Mouse (Mus musculus) layer of hippocampus, adult 2 months (tissue): ENCODE data around the gene Hook2. TPM values are rescaled to one million over a fixed set of nuclear protein-coding genes. Genes with fewer than 3 reads are reported as not detected.

ENCODE experiments used
- DNase-seq, 2 experiments: peaks; one replicate each; pipeline ENCODE4 v3.0.0; 2022; ENCODE audit warnings: low spot score in 2 of 2
- H3K27ac ChIP-seq: fragments of 200-600 bp; 2 replicates; pipeline ENCODE4 v1.8.1; 2022
- H3K4me3 ChIP-seq: fragments of 200-600 bp; 2 replicates; pipeline ENCODE4 v1.8.1; 2022; ENCODE audit warnings: mild to moderate bottlenecking
- CTCF ChIP-seq: fragments of 200-600 bp; conservative IDR thresholded peaks from 2 replicates; pipeline ENCODE4 v1.8.1; 2022; ENCODE audit warnings: antibody characterized with exemption, mild to moderate bottlenecking, moderate library complexity
- total RNA-seq, 2 experiments: library from RNA; stranded (reverse); gene quantifications; 2 replicates each; pipeline ENCODE4 v1.2.3; 2021

Hook2 gene
- total RNA-seq, 2 experiments from 2014 or later, result 9.2 to 10.0 TPM

DNA sequence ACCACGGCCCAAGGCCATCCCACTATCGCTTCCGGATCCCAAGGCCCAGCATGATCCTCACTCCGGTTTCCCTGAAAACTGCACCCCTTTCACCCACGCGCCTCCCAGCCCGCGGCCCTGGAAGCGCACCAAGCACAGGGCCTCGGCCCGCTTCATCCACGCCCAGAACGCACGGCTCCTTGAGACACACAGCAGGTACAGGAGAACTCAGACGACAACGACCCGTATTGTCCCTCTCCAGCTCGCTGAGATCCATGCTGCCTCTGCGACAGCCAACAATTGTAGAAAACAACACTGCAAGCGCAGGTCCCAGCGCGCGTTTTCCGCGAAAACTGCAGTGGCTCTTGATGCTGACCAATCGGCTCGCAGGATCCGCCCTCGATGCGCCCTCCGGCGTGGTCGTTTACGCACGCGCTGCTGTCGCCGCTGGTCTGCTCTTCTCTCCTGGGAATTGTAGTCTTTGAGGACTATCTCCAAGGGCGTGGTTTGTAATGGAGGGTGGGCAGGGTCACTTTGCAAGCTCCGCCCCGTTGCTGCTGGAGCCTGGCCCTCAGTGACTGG lies 24.6 kb upstream of the Hook2 start:
- TF ChIP-seq CTCF, result no peak
- peak overlapping the region; percentile 80 for H3K4me3 ChIP-seq
- peak; percentile 90 to 96 for DNase-seq
- peak overlapping the region; percentile 69; the same call in 1 of the 2 replicates for H3K27ac ChIP-seq

DNA sequence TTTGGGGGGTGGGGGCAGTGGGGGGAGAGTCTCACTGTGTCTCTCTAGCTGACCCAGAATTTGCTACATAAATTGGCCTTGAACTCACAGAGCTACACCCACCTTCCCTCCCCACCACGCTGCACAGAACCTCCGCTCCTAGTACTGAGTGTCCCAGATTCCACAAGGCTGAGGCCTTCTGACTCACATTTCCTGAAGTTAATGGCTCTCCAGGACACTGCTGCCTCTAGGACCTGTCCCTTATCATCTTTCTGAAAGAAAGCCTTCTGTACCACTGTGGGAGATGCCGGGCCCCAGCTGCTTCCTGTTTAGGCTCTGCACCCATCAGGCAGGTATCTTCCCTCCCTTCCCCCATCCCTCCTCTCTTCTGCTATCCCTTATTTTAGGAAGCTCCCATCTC lies 23.8 kb upstream of the Hook2 start:
- DNase-seq, result no peak
- no peak for TF ChIP-seq CTCF
- H3K27ac ChIP-seq, result no peak overlapping the region
- no peak overlapping the region for H3K4me3 ChIP-seq

DNA sequence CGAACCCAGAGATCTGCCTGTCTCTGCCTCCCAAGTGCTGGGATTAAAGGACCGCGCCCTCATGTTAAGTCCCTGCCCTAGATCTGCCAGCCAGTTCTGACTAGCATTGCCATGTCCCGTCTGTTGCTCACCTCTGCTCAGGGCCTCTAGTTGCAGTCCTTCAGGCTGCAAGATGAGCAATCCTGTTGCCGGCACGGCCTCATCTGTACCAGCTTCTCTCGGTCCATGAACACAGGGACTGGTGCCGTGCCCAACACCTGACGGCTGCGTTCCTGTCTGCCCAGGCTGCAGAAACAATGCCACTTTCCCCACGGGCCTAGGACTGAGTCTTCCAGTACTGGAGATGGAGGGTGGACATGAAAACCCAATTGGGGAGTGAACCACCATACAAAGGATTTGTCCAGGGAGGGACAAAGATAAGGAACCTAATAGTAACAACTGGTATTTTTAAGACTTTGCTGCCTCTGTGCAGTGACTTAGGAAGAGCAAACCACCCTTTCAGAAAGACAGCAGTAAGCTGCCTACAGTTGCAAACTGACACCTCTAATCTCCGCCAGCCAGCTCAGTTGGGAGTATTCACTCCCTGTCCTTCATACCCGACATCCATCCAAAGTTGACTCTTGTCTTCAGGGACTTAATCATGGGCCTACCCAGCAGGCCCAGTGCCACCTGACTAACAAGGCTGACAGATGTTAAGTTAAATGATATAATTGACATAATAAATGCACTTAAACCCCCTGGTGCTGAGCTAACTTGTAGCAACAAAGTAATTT lies 22.7 kb upstream of the Hook2 start:
- no peak for TF ChIP-seq CTCF
- no peak for DNase-seq
- H3K27ac ChIP-seq, result no peak overlapping the region

DNA sequence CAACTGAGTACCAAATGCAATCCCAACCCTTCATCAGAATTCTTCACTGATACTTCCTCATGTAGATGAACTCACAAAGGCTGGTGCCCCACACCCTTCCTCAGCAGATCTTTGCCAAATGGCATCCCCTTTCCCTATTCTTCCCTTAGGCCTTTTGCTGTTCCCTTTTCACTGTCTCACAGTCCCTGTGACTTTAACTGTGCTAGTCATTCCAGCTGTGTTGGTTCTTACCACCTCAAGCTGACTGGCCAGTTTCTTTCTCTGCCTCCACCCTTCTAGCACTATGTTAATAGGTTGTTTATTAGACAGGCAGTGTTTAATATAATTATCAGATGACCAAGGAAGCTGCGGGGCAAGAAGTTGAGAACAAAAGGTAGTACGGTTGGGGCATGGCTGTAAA lies 21.8 kb upstream of the Hook2 start:
- peak overlapping the region; percentile 95 for H3K27ac ChIP-seq
- TF ChIP-seq CTCF, result no peak
- H3K4me3 ChIP-seq, result peak overlapping the region; percentile 92
- no peak for DNase-seq

More for the DNA sequence above, 22.7 kb upstream of the Hook2 start:
- no peak overlapping the region for H3K4me3 ChIP-seq

DNA sequence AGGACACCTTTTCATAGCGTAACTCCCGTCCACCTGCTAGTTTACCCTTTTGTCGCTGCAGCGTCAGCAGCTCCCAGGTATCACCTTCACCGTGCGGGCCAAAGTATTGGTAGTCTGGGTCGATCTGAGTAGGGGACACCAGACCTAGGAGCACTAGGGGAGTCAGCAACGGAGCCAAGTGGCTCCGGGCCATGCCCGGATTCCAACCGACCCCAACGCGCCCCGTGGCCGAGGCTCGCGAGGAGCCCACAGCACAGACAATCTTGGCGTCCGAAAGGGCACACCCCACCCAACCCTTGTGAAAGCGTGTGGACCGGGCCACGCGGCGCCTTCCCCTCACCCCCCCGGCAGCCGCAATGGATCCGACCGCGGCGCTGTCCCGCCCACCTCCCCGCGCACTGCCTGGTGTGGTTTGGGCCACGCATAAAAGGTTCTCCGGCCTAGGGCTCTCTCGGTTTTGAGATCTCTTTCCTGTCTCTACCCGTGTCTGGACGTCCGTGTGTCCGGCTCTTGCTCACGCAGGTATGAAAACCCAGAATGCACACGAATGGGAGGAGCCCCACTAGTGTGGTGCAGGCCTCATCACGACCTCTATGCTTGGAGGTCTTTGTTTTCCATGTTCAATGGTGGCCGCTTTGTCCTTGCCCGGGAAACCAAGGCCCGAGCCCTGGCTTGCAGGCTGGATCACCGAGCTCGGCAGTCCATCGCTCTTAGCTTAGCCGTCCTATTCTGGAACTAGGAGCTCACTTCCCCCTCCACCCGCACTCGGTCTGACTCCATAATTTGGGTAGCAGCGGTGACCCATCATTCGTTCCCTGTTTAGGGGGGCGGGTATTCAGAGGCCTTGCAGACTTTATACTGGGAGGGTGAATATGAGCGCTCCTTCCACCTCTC lies 20.9 kb upstream of the Hook2 start, which contains the start of the genes Gm49661, Prdx2 and Rnaseh2a:
Gene Gm49661, minus strand, starts transcription at position 193 of the 894 bp plus-strand sequence.
Gene Prdx2, plus strand, starts transcription at position 347 of the 894 bp plus-strand sequence.
Gene Rnaseh2a, minus strand, starts transcription at position 527 of the 894 bp plus-strand sequence.
- TF ChIP-seq CTCF, result no peak
- Histone ChIP-seq H3K27ac (peak within 1 kb of the TSS; percentile 95), H3K4me3 (peak within 1 kb of the TSS; percentile 92)
- DNase-seq, result peak; percentile 72 to 75

DNA sequence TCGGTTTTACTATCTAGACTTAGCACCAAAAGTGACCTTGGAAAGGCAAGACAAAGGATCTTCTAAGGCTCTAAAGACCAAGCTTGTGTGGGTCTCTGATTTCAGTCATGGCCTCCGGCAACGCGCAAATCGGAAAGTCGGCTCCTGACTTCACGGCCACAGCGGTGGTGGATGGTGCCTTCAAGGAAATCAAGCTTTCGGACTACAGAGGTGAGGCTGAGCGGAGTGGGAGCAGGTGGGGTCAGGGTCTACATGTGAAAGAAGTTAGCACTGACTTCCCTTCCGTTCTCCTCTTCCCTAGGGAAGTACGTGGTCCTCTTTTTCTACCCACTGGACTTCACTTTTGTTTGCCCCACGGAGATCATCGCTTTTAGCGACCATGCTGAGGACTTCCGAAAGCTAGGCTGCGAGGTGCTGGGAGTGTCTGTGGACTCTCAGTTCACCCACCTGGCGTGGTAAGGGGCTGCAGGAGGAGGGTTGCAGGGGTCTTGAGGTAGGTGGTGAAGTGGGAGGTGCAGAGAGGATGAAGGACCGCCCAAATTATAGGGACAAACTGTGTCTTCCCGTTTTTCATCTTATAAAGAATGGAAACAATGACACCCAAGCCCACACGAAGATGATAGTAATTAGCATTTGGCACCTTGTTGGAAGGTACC lies 20.1 kb upstream of the Hook2 start:
- peak overlapping the region; percentile 95 for H3K27ac ChIP-seq
- no peak for TF ChIP-seq CTCF
- H3K4me3 ChIP-seq, result peak overlapping the region; percentile 92
- DNase-seq, result no peak

DNA sequence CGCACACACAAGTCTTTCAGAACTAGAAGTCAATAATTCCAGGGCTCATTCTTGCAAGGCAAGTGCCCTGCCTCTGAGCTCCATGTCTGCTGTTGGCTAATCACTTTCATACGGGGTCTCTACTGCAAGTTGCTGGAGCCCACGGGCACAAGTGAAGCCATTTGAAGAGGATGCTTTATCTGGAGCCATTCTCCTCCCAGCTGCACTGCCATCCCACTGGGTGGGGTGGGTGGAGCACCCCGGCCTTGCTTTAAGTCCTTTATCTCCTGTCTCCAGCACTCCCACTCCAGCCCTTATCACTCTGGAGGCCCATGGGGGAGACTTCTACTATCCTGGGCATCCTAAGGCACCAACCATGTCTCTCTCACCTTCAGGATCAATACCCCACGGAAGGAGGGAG lies 19.5 kb upstream of the Hook2 start:
- no peak for TF ChIP-seq CTCF
- Histone ChIP-seq H3K27ac (peak overlapping the region; percentile 95; the same call in 1 of the 2 replicates), H3K4me3 (peak overlapping the region; percentile 92)
- DNase-seq, result no peak

DNA sequence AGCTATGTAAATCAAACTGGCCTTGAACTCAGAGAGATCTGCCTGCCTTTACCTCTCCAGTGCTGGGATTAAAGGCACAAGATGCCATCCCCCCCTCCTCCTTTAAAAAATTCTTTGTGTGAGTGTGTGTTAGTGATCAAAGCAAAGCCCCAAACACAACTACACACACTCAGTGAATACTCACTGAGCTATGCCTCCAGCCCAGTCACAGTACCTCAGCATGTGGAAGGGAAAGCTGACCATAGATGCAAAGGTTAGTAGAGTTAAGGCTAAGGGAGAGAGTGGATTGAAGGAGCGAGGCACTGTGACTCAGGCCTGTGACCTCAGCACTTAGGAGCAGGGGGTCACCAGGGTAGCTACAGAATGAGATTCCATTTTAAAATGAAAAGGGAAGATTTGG lies 17.3 kb upstream of the Hook2 start:
- no peak for DNase-seq
- TF ChIP-seq CTCF, result no peak
- Histone ChIP-seq H3K27ac (no peak overlapping the region), H3K4me3 (no peak overlapping the region)

DNA sequence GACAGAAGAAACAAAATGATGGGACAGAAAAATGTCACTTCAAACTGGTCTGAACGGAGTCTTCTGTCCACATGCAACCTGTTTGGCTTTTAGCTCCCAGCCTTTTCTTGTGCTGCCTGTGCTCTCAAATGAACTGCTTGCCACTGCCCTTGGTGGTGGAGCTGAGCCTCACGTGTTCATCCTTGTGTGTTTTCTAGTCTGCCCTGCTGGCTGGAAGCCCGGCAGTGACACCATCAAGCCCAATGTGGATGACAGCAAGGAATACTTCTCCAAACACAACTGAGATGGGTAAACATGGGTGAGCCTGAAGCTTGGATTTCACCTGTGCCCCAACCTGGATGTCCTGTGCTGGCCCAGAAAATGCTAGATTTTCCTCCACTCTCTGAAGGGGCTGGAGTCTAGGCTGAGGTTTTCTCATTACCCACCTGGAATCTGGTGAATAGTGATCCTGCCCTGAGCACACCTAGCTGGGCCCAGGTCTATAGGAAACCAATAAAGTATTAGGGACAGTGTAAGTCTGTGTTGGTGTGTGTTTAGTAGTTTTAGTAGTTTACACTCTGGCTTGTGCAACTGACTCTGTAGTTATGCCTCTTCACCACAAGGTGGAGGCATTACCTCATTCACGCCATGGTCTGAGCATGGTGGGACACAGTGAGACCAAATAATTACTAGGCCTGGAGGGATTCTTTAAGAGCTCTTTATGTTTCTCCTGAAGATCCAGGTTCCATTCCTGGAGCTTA lies 16.4 kb upstream of the Hook2 start:
- Histone ChIP-seq H3K4me3 (no peak overlapping the region), H3K27ac (peak overlapping the region; percentile 2; the same call in 1 of the 2 replicates)
- TF ChIP-seq CTCF, result peak; percentile 92
- DNase-seq, result peak in 1 of 2 experiments; percentile 64

DNA sequence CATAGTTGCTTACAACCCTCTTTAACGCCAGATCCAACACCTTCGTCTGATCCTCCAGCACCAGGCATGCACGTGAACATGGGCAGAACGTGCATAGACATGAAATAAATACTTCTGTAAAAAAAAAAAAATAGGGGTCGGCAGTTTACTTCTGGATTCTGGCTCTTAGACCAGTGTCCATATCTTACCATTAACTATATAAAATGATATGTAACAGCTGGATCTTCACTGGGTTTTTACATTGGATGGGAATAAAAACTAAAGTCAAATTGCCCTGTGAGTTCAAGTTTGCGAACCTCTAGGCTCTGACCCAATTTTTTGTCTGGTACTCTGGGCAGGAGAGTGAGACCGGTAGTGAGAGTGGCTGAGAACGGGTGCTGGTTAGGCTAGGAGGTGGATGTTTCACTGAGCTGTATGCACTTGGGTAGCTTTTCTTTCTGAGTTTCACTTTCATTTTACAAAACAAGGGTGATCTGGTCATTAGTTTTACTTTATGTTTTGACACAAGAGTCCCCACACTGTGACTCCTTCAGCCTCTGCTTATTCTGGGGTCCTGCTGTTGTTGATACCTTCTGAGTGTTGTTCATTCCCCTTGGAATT lies 15.8 kb upstream of the Hook2 start:
- no peak overlapping the region for H3K27ac ChIP-seq
- no peak overlapping the region for H3K4me3 ChIP-seq
- DNase-seq, result no peak
- no peak for TF ChIP-seq CTCF

DNA sequence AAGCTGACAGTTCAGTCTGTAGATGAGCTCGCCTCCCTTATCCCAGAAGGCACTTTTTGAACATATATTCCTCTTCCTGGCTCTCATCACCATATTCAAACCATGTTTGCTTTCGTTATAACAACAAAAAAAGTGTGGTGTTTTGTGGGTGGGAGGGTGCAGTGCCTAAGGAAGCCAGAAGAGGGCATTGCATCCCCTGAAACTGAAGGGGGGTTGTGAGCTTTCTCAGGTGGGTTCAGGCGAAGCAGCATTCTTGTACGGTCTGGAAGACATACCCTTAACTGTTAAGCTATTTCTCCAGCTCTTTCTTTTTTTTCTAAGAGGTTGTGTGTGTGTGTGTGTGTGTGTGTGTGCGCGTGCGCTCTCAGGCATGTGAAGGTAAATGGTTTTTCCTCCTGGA lies 15.0 kb upstream of the Hook2 start:
- Histone ChIP-seq H3K27ac (peak overlapping the region; percentile 99), H3K4me3 (peak overlapping the region; percentile 85)
- peak; percentile 91 for TF ChIP-seq CTCF
- DNase-seq, result peak in 1 of 2 experiments; percentile 73
